Mouse (Mus musculus): ENCODE results near the gene Ttc21a.

The Ttc21a gene

DNA sequence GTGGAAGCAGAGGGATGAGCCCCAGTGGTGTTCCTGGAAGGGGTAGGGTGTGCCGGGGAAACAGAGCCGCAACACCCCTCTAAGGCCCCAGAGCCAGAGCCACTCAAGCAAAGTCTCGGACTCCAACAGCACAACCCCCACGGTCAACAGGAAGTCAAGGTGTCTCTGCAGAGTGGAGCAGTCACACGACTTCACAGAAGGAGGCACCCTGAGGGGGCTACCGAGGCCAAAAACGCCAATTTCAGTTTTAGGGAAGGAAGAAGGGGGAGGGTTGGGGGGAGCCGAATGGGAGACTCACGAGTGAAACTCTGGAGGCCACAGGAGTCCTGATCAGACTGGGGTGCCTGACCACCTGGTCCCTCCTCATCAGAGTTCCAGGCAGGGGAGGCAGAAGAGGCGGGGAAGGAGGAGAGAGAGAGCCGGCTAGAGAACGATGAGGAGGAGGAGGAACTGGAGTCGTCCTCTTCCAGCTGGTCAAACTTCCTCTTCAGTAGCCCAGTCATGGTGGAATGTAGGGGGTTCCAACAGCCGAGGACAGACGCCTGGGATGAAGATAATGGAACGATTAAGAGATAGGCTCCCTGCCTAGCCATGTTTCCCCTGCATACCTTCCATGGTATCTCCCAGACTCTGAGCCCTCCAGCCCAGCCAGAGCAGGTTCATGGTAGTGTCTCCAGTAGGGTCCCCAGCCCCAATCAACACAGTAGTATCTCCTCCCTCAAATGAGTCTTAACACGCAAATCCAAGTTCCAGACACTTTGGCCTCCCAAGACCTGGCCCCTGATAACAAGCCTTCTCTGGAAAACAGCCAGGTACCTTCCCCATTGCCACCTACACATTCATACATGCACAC lies 39.5 kb downstream of the Ttc21a start:
- DNase-seq (ENCODE audit: low spot score), result no peak

GRCm38 (mm10) chr9:119977557-119978060 lies 40.2 kb downstream of the Ttc21a start:
- no peak for DNase-seq (ENCODE audit: low spot score)

DNA sequence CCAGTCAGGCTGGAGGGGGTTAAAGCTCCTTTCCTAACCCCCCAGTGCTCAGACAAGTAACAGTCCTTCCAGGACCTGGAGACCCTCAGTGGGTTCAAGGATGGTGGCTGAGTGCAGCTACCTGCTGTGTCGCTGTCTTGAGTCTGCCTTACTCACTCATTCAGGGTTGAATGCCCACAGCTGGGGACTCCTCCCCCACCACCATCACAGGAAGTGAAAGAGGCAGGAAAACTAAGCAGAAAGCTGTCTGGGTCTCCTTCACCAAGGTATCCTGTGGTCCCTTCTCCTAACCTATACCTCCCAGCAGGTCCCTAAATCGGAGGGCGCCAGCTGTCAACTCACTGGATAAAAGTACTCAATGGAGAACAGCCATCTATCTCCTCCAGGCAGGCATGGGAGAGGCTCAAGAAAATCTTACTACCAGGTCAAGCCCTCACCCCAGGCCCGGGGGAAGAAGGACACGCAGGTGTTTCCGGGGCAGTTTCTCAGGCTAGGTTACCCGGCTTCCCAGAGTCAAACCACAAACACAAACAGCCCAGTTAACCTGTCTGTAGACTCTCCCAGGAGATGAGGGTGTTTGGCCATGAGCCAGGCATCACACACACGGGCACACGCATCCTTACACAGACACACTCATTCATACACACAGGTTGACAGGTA lies 40.9 kb downstream of the Ttc21a start:
- DNase-seq (ENCODE audit: low spot score), result no peak

DNA sequence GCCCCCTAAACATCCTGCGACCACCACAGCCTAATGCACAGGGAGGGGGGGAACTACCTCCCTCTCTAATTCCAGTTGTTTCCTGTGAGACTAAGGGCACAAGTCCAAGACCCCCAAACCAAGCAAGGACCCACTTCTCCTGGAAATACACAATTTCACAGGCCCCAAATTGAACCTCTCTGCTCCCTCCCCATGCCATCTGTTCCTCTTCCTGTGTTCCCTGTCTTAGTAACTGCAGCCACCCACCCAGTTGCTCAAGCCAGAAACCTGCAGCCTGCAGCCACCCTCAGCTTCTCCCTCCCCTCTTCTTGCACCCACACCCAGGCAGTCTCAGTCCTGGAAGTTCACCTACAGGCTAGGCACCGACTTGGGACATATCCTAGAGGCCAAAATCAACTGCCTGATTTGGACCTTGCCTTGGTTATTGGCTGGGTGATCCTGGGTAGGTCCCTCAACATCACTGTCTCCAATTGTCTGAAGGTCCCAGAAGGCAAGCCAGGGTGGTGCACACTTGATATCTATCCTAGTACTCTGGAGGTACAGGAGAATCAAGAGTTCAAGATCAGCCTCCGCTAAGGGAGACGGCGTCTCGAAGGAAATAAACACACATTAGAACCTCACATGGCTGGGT lies 41.5 kb downstream of the Ttc21a start:
- no peak for DNase-seq (ENCODE audit: low spot score)

- no peak for DNase-seq (ENCODE audit: low spot score)
These were observed 42.3 kb downstream of the Ttc21a start for GRCm38 (mm10) chr9:119979749-119980148.

- no peak for DNase-seq (ENCODE audit: low spot score)
These were observed 43.4 kb downstream of the Ttc21a start for GRCm38 (mm10) chr9:119980770-119981182.

DNA sequence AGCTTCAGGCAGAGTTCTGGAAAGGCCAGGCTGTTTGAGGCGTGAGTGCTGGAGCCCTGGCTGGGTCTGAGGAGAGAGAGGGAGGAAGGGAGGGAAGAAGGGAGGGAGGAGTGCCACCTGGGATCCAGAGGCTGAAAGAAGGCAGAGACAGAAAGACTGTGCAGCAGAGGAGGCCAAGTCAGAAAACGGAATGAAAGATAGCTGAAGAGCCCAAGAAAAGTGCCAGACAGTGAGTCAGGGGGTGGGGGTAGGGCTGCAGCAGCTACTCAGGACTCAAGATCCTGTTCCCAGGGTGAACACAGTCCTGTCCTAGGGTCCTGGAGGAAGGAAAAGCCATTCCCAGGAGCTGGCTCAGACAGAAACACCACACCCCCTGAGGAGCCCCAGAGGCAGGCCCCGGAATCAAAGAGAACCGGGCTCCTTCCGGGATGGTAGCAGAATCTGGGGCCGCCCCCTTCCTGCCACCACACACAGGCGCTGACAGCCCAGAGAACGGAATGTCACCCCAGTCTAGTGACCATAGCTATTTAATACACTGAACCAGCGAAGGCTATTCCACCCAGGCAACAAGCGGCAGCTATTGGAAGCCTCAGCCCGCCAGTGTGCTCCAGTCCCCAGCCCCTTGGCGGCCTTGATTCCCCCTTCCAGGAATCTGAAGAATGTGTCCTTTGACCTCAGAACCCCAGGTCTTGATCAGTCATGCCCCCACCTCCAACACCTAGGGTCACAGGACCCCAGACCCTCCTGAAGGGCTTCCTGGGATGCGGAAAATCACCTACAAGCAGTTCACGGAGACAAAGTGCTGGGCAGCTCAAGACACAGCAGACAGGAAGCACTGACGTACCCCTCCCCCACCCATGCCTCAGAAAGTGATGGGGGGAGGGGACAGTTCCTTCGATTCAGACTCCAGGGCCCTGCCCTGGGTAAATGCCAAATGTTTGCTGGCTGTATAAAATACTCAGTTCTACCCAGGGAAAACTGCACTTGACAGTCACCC lies 44.1 kb downstream of the Ttc21a start:
- peak; percentile 22 for DNase-seq (ENCODE audit: low spot score)

DNA sequence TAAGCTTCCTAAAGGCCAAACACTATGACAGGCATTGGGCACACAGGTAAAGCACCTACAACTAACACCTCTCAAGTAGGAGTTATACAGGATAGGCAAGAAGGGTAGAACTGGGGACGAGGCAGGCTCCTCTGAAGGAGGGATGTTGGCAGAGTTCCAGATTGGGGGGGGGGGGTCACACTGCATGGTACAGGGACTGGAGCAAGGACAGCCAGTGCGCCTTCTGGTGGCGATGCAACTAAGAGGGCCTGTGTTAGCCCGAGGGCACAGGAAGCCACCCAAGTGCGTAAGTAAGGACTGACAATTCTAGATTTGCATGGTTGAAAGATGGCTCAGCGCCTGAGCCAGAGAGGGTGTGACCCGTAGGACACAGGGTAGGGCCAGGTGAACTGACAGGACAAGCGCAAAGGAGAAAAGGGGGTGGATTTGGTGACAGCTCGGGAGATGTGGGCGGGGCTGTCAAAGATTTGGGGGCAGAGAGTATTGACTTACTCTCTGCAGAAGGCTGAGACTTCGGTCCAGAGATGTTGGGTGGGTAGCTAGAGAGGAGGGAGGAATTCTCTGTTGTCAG lies 44.9 kb downstream of the Ttc21a start:
- peak; percentile 18 for DNase-seq (ENCODE audit: low spot score)

- peak; percentile 24 for DNase-seq (ENCODE audit: low spot score)
These were observed 45.6 kb downstream of the Ttc21a start for GRCm38 (mm10) chr9:119982956-119983551.

GRCm38 (mm10) chr9:119983585-119984535 lies 46.5 kb downstream of the Ttc21a start:
- peak; percentile 63 for DNase-seq (ENCODE audit: low spot score)

- DNase-seq (ENCODE audit: low spot score), result no peak
These were observed 47.2 kb downstream of the Ttc21a start, which contains the start of gene Csrnp1 for GRCm38 (mm10) chr9:119984536-119985011. Gene Csrnp1 (minus strand): TSS chr9:119984658.

- no peak for DNase-seq (ENCODE audit: low spot score)
These were observed 48.6 kb downstream of the Ttc21a start for GRCm38 (mm10) chr9:119985881-119986574.

- DNase-seq (ENCODE audit: low spot score), result no peak
These were observed 50.9 kb downstream of the Ttc21a start for GRCm38 (mm10) chr9:119988304-119988703.

DNA sequence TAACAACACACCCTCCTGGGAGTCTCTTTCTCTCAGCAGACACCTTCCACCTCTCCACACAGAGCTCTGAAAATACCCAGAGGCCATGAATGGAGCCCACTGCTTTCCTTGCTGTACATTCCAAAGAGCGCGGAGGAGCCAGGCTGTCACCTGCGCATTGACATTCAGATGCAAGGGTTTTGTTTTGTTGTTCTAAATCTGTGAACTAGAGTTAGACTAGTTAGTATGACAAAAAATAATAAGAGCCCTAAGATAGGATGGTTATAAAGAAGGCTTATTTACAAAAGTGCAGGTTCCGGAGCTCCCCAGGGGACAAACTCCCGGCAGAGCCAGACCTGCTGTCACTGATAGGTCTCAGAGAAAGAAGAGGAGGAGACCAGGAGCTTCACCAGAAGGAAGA lies 53.9 kb downstream of the Ttc21a start:
- no peak for DNase-seq (ENCODE audit: low spot score)

GRCm38 (mm10) chr9:119993092-119993844 lies 55.9 kb downstream of the Ttc21a start:
- no peak for DNase-seq (ENCODE audit: low spot score)

DNA sequence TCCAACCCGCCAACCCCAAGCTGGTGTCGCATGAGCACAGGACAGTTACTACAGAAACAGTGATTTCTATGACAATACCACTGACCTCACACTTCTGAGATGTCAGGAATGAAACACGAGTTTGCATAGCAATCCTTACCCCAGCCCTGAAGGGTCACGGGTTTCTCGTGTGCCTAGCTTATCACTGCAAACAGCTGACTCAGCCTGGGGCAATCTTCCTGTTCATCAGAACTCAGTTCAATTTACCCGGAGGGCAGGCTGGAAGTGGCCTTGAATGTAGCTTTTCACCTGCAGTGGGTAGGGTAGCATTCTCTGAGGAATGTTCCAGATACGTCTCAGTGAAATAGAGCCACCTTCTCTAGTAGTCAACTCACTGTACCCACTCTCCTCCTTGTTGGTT lies 56.8 kb downstream of the Ttc21a start:
- DNase-seq (ENCODE audit: low spot score), result no peak

DNA sequence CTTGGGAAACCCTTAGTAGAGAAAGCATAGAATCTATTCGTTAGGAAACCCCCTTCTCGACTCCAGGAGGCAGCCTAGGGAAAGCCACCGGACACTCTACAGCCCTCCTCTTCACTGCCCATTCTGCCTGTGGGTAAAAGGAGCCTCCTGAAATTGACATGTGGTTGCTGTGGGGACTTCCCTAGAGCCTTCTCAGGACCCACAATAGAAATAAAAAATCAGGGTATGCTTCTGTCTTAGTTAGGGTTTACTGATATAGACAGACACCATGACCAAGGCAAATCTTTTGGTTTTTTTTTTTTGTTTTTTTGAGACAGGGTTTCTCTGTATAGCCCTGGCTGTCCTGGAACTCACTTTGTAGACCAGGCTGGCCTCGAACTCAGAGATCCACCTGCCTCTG lies 58.7 kb downstream of the Ttc21a start:
- DNase-seq (ENCODE audit: low spot score), result no peak

DNA sequence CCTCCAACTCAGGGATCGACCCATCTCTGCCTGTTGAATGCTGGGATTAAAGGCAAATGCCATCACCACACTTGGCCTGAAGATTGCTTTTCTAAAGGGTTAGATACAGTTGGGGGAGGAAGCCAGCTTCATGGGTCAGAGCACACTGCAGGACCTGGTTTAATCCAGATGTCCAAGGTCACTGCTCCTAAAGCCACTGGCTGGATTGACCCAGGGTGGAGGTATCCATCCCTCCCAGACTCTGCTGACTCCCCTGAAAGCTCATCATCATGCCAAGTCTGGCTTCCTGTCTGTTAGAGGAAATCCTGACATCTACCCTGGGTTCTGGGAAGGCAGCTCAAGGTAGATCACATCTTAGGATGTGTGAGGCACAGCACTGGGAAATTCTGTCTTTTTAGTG lies 61.4 kb downstream of the Ttc21a start:
- DNase-seq (ENCODE audit: low spot score), result no peak
